Mouse (Mus musculus): ENCODE data around the gene Ighmbp2. TPM values are rescaled to one million over a fixed set of nuclear protein-coding genes. Genes with fewer than 3 reads are reported as not detected.

The Ighmbp2 gene
- polyA plus RNA-seq, 1 experiment, result 6.3 TPM

DNA sequence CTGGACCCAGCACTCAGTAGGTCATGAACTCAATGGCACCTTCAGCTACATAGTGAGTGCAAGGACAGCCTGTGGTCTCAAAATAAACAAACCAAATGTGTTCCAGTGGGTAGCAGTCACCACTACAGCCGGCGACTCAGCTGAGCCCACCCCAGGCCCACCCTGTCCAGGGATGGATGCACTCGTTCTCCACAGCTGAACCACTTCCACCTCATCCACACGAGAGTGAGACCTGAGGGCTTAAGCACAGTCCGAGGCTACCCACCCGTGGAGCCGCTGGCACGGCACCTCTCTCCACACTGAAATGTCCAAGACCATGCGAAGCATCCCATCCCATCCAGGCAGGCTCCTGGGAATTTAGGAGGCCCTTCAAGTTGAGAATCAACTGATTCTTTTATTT, 13.5 kb downstream of the Ighmbp2 start:
- Histone ChIP-seq H3K36me3 (ENCODE audit: control insufficient read depth, insufficient read depth) (peaks cover 10% of the 10 kb centered on the region), H3K4me3 (no peak overlapping the region)

DNA sequence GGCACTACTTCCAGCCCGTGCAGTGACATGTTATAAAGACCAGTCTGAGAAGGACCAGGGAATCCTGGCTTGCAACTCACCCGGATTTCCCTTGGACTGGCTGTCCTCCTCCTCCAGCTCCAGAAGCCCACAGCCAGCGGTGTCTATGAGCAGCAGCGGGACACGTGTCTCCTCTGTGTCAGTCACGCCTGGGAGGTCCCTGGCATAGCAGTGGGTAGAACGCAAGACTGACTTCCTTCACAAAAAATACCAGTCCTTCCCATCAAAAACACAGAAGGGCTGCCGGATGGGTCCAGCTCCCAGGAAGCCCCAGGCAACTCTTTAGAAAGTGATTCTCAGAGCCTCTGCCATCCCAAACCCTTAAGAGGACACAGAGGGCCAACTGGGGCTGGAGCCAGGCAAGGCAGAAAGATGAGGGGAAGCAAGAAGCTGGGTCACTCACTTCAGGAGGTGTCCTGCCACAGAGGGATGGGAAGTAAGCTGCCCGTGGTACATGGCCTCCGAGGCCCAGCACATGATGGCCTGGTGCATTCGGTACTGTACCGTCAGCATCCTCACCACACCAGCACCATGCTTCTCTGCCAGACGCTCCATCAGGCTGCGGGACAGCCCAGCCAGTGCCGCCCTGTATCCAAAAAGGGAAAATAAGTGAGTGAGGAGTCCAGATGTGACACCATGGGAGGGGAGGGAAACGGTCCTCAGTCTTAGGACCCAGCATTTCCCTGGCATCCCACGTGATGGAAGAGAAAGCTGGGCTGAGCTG, 14.4 kb downstream of the Ighmbp2 start:
- TF ChIP-seq SRF (IDR thresholded peaks at IDR 0.05; ENCODE audit: control insufficient read depth, insufficient read length, low read depth) (no peak), MYOG (IDR thresholded peaks at IDR 0.05; ENCODE audit: control insufficient read depth in 1 of 3, insufficient read depth in 1 of 3, insufficient read length in 2 of 3, low read depth in 2 of 3) (no peak), USF1 (IDR thresholded peaks at IDR 0.05; ENCODE audit: low read depth) (no peak), POLR2AphosphoS2 (IDR thresholded peaks at IDR 0.05; ENCODE audit: insufficient read length, low read depth) (no peak), POLR2A (IDR thresholded peaks at IDR 0.05; ENCODE audit: insufficient read length, low read depth) (no peak), CEBPB (IDR thresholded peaks at IDR 0.05; ENCODE audit: insufficient read depth, poor library complexity, severe bottlenecking) (no peak)
- no peaks in the 10 kb centered on the region for H3K79me2 ChIP-seq (ENCODE audit: control insufficient read depth, insufficient read depth)
- H3K36me3 ChIP-seq (ENCODE audit: control insufficient read depth, insufficient read depth), result peaks cover 7% of the 10 kb centered on the region
- no peak overlapping the region for H3K4me2 ChIP-seq (ENCODE audit: low read depth)
- no peaks in the 10 kb centered on the region for H3K27me3 ChIP-seq (ENCODE audit: control insufficient read depth, insufficient read depth, insufficient read length)
- no peak overlapping the region for H3K4me3 ChIP-seq
- no peak overlapping the region for H3ac ChIP-seq (ENCODE audit: control insufficient read depth, insufficient read length)

More for the DNA sequence above, 13.5 kb downstream of the Ighmbp2 start:
- H3K4me2 ChIP-seq (ENCODE audit: low read depth), result no peak overlapping the region
- H3K27me3 ChIP-seq (ENCODE audit: control insufficient read depth, insufficient read depth, insufficient read length), result no peaks in the 10 kb centered on the region
- TF ChIP-seq E2F4 (IDR thresholded peaks at IDR 0.05; ENCODE audit: insufficient read depth) (no peak), TCF3 (IDR thresholded peaks at IDR 0.05; ENCODE audit: insufficient read length, low read depth) (no peak), MYOD1 (IDR thresholded peaks at IDR 0.05; ENCODE audit: control insufficient read depth in 1 of 3, insufficient read length in 2 of 3, low read depth in 2 of 3) (no peak), MAX (IDR thresholded peaks at IDR 0.05; ENCODE audit: low read depth) (no peak), TCF12 (IDR thresholded peaks at IDR 0.05; ENCODE audit: insufficient read depth, poor library complexity, severe bottlenecking) (no peak), CEBPB (IDR thresholded peaks at IDR 0.05; ENCODE audit: insufficient read depth, poor library complexity, severe bottlenecking) (no peak), SRF (IDR thresholded peaks at IDR 0.05; ENCODE audit: control insufficient read depth, insufficient read length, low read depth) (no peak), POLR2A (IDR thresholded peaks at IDR 0.05; ENCODE audit: insufficient read length, low read depth) (no peak), REST (IDR thresholded peaks at IDR 0.05; ENCODE audit: insufficient read depth, insufficient read length) (no peak), USF1 (IDR thresholded peaks at IDR 0.05; ENCODE audit: low read depth) (no peak), MYOG (IDR thresholded peaks at IDR 0.05; ENCODE audit: control insufficient read depth in 1 of 3, insufficient read depth in 1 of 3, insufficient read length in 2 of 3, low read depth in 2 of 3) (no peak)
- H3ac ChIP-seq (ENCODE audit: control insufficient read depth, insufficient read length), result no peak overlapping the region
- no peaks in the 10 kb centered on the region for H3K79me2 ChIP-seq (ENCODE audit: control insufficient read depth, insufficient read depth)

DNA sequence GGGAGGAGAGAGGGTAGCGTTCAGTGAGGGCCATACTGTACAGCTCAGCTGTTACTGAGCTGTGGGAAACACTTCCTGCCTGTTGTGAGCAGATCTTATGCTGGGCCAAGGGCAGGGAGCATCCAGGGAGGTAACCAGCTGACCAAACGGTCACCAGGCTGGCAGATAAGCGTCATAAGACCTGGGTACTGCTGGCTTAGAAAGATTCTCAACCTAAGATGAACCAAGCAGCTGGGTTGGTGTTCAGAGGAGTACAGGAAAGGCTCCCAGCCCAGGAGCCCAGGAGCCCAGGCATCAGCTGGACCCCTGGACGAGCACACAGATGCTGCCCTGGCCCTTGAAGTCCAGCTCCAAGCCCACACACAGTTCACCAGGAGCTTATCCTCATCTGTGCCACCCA, 15.5 kb downstream of the Ighmbp2 start:
- TF ChIP-seq MYOD1 (IDR thresholded peaks at IDR 0.05; ENCODE audit: control insufficient read depth in 1 of 3, insufficient read length in 2 of 3, low read depth in 2 of 3) (no peak), E2F4 (IDR thresholded peaks at IDR 0.05; ENCODE audit: insufficient read depth) (no peak), TCF3 (IDR thresholded peaks at IDR 0.05; ENCODE audit: insufficient read length, low read depth) (no peak), POLR2AphosphoS2 (IDR thresholded peaks at IDR 0.05; ENCODE audit: insufficient read length, low read depth) (no peak), TCF12 (IDR thresholded peaks at IDR 0.05; ENCODE audit: insufficient read depth, poor library complexity, severe bottlenecking) (no peak), POLR2A (IDR thresholded peaks at IDR 0.05; ENCODE audit: insufficient read length, low read depth) (no peak), REST (IDR thresholded peaks at IDR 0.05; ENCODE audit: insufficient read depth, insufficient read length) (no peak), SRF (IDR thresholded peaks at IDR 0.05; ENCODE audit: control insufficient read depth, insufficient read length, low read depth) (no peak), CEBPB (IDR thresholded peaks at IDR 0.05; ENCODE audit: insufficient read depth, poor library complexity, severe bottlenecking) (no peak), MAX (IDR thresholded peaks at IDR 0.05; ENCODE audit: low read depth) (no peak)
- H3ac ChIP-seq (ENCODE audit: control insufficient read depth, insufficient read length), result no peak overlapping the region
- H3K36me3 ChIP-seq (ENCODE audit: control insufficient read depth, insufficient read depth), result peaks cover 4% of the 10 kb centered on the region
- H3K4me3 ChIP-seq, result no peak overlapping the region
- H3K79me2 ChIP-seq (ENCODE audit: control insufficient read depth, insufficient read depth), result no peaks in the 10 kb centered on the region
- no peaks in the 10 kb centered on the region for H3K27me3 ChIP-seq (ENCODE audit: control insufficient read depth, insufficient read depth, insufficient read length)
- H3K4me2 ChIP-seq (ENCODE audit: low read depth), result no peak overlapping the region

GRCm38 (mm10) chr19:3266676-3267075, 16.1 kb downstream of the Ighmbp2 start:
- TF ChIP-seq USF1 (IDR thresholded peaks at IDR 0.05; ENCODE audit: low read depth) (no peak), REST (IDR thresholded peaks at IDR 0.05; ENCODE audit: insufficient read depth, insufficient read length) (no peak), TCF3 (IDR thresholded peaks at IDR 0.05; ENCODE audit: insufficient read length, low read depth) (no peak), E2F4 (IDR thresholded peaks at IDR 0.05; ENCODE audit: insufficient read depth) (no peak), MYOD1 (IDR thresholded peaks at IDR 0.05; ENCODE audit: control insufficient read depth in 1 of 3, insufficient read length in 2 of 3, low read depth in 2 of 3) (no peak), CEBPB (IDR thresholded peaks at IDR 0.05; ENCODE audit: insufficient read depth, poor library complexity, severe bottlenecking) (no peak), POLR2AphosphoS2 (IDR thresholded peaks at IDR 0.05; ENCODE audit: insufficient read length, low read depth) (no peak), SRF (IDR thresholded peaks at IDR 0.05; ENCODE audit: control insufficient read depth, insufficient read length, low read depth) (no peak), MYOG (IDR thresholded peaks at IDR 0.05; ENCODE audit: control insufficient read depth in 1 of 3, insufficient read depth in 1 of 3, insufficient read length in 2 of 3, low read depth in 2 of 3) (no peak)
- no peak overlapping the region for H3K4me3 ChIP-seq
- H3K27me3 ChIP-seq (ENCODE audit: control insufficient read depth, insufficient read depth, insufficient read length), result no peaks in the 10 kb centered on the region
- H3K4me2 ChIP-seq (ENCODE audit: low read depth), result no peak overlapping the region
- peaks cover 4% of the 10 kb centered on the region for H3K36me3 ChIP-seq (ENCODE audit: control insufficient read depth, insufficient read depth)
- no peaks in the 10 kb centered on the region for H3K79me2 ChIP-seq (ENCODE audit: control insufficient read depth, insufficient read depth)
- no peak overlapping the region for H3ac ChIP-seq (ENCODE audit: control insufficient read depth, insufficient read length)

GRCm38 (mm10) chr19:3266136-3266535, 16.7 kb downstream of the Ighmbp2 start:
- TF ChIP-seq USF1 (IDR thresholded peaks at IDR 0.05; ENCODE audit: low read depth) (no peak), TCF12 (IDR thresholded peaks at IDR 0.05; ENCODE audit: insufficient read depth, poor library complexity, severe bottlenecking) (no peak), REST (IDR thresholded peaks at IDR 0.05; ENCODE audit: insufficient read depth, insufficient read length) (no peak), CEBPB (IDR thresholded peaks at IDR 0.05; ENCODE audit: insufficient read depth, poor library complexity, severe bottlenecking) (no peak), POLR2A (IDR thresholded peaks at IDR 0.05; ENCODE audit: insufficient read length, low read depth) (no peak), E2F4 (IDR thresholded peaks at IDR 0.05; ENCODE audit: insufficient read depth) (no peak), MAX (IDR thresholded peaks at IDR 0.05; ENCODE audit: low read depth) (no peak), MYOG (IDR thresholded peaks at IDR 0.05; ENCODE audit: control insufficient read depth in 1 of 3, insufficient read depth in 1 of 3, insufficient read length in 2 of 3, low read depth in 2 of 3) (no peak)
- H3ac ChIP-seq (ENCODE audit: control insufficient read depth, insufficient read length), result no peak overlapping the region
- H3K4me3 ChIP-seq, result no peak overlapping the region
- no peaks in the 10 kb centered on the region for H3K27me3 ChIP-seq (ENCODE audit: control insufficient read depth, insufficient read depth, insufficient read length)
- H3K4me2 ChIP-seq (ENCODE audit: low read depth), result no peak overlapping the region
- no peaks in the 10 kb centered on the region for H3K79me2 ChIP-seq (ENCODE audit: control insufficient read depth, insufficient read depth)
- peaks cover 4% of the 10 kb centered on the region for H3K36me3 ChIP-seq (ENCODE audit: control insufficient read depth, insufficient read depth)

Data from myocyte (in vitro differentiated cells).